Mouse (Mus musculus) liver, embryonic 13.5 days (tissue): ENCODE data around the gene Egf. TPM values are rescaled to one million over a fixed set of nuclear protein-coding genes. Genes with fewer than 3 reads are reported as not detected.
A peak's percentile ranks its signal among the peaks of the same experiment; 100 is the strongest.

Source experiments
- ATAC-seq: fragments of 200-750 bp; cut with Nextera tagmentation; 2 replicates; pipeline ENCODE4 v1.8.0; 2017; ENCODE audit warnings: low read depth, mild to moderate bottlenecking, moderate number of reproducible peaks, moderate library complexity
- DNase-seq: peaks from one replicate; pipeline ENCODE4 v3.0.0; 2022
- H3K27ac ChIP-seq: fragments of 300-500 bp; sonication (generic); 2 replicates; pipeline ENCODE4 v1.5.1; 2015; ENCODE audit warnings: moderate library complexity, mild to moderate bottlenecking, inconsistent platforms
- H3K27me3 ChIP-seq: fragments of 300-500 bp; sonication (generic); 2 replicates; pipeline ENCODE4 v1.6.1; 2015; ENCODE audit warnings: mild to moderate bottlenecking, inconsistent platforms
- H3K36me3 ChIP-seq: fragments of 300-500 bp; sonication (generic); 2 replicates; pipeline ENCODE4 v1.6.1; 2015; ENCODE audit warnings: mild to moderate bottlenecking, inconsistent platforms
- H3K4me1 ChIP-seq: fragments of 300-500 bp; sonication (generic); replicated peaks from 2 replicates; pipeline ENCODE4 v1.6.1; 2015; ENCODE audit warnings: inconsistent platforms
- H3K4me2 ChIP-seq: fragments of 300-500 bp; sonication (generic); 2 replicates; pipeline ENCODE4 v1.6.1; 2015; ENCODE audit warnings: inconsistent platforms, mild to moderate bottlenecking, moderate library complexity
- H3K4me3 ChIP-seq: fragments of 300-500 bp; sonication (generic); replicated peaks from 2 replicates; pipeline ENCODE4 v1.5.1; 2015; ENCODE audit warnings: mild to moderate bottlenecking, inconsistent platforms
- H3K9ac ChIP-seq: fragments of 300-500 bp; sonication (generic); 2 replicates; pipeline ENCODE4 v1.6.1; 2015; ENCODE audit warnings: mild to moderate bottlenecking, inconsistent platforms
- H3K9me3 ChIP-seq: fragments of 300-500 bp; sonication (generic); replicated peaks from 2 replicates; pipeline ENCODE4 v1.6.1; 2016; ENCODE audit warnings: inconsistent platforms
- WGBS: fragments of 180-500 bp; shearing (Covaris S2); methylation state at CpG from one replicate; pipeline ENCODE4 v1.1.7; 2015; ENCODE audit not compliant: insufficient replicate concordance; 5-methylcytosine and 5-hydroxymethylcytosine counted together
- polyA plus RNA-seq: library from polyadenylated mRNA; unstranded; fragments of >200 nt; fragmentation: Nextera tagmentation; extraction: Ambion mirVana; gene quantifications from 2 replicates; pipeline ENCODE4 v1.2.1, GENCODE M21; 2015

The Egf gene
- polyA plus RNA-seq = 0.45 and 0.53 TPM in 2 replicates

DNA sequence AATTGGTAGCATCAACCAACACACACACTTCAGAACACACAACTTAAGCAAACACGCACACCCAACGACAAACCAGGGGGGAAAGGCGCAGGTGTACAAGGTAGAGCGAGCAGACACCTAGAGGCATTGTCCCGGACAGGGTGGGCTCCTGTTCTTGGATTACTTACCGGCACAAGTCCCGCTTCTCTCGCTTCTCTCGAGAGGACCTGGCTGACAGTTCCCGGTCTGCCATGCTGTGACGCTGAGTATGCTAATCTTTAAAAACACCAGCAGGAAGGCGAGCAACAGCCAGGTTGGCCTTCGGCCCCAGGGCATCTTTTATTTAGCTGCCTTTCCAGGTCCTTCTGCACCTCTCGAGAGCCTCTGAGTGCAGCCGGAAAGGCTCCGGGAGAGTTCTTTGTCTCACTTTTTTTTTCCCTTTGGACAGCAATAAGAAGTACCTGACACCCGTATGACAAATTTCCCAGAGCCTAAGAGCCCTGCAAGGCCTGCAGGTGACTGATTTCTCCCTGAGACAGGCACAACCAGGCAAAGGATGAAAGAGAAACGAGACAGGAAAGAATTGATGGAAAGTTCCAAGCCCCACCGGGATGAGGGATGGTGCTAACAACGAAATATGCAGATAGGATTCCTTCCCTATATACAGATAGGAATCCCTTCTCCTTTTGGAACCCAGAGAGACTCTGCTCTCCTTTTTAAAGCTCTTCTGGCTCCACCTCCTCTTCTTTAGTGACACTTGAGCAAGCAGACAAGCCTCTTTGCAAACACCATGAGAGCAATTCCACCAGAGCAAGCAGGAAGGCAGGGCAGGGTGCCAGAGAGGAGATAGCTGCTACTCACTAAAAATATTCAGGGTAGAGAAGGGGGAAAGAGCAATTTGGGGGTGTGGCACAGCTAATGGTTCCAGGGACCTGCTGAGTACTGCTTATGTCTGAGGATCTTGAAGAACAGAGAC lies at the start of gene Egf:
TSS of gene Egf (minus strand) at position 667 of the 955 bp plus-strand sequence.
- no peak for ATAC-seq
- Histone ChIP-seq H3K9ac (no peak within 1 kb of the TSS), H3K4me3 (peak within 1 kb of the TSS; percentile 21), H3K4me2 (peak within 1 kb of the TSS; percentile 42), H3K4me1 (no peaks in the 10 kb centered on the region), H3K27me3 (peaks cover 10% of the 10 kb centered on the region; the same call in 1 of the 2 replicates), H3K9me3 (no peaks in the 10 kb centered on the region; the same call in 1 of the 2 replicates), H3K27ac (no peak within 1 kb of the TSS), H3K36me3 (no peaks in the 10 kb centered on the region)
- WGBS = 15% methylated on average over 20 of the region's 20 CpGs
- DNase-seq = no peak

DNA sequence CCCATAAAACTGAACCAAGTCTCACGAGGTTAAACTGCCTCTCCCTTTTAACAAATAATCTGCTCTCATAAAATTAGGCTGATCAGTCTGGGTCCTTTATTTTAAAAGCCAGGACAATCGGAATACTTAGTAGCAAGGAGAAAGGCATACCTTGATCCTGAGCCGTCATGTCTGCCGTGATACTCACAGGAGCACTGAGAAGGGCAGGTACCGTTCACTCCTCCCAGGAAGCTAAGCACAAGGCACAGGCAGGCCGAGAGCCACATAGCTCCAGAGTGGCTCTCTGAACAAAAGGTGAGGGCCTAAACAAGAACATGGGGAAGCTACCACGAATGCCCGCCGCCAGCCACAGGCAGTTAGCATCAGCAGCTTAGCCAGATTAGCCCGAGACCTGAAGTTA lies 48.6 kb upstream of the Egf start, which contains the start of gene Lrit3:
TSS of gene Lrit3 (minus strand) at position 266 of the 400 bp plus-strand sequence.
- DNase-seq (no peak), ATAC-seq (no peak)
- Histone ChIP-seq H3K27me3 (no peaks in the 10 kb centered on the region), H3K4me2 (no peak within 1 kb of the TSS), H3K9ac (no peak within 1 kb of the TSS), H3K27ac (no peak within 1 kb of the TSS), H3K36me3 (no peaks in the 10 kb centered on the region), H3K4me1 (no peaks in the 10 kb centered on the region), H3K4me3 (no peak within 1 kb of the TSS), H3K9me3 (no peaks in the 10 kb centered on the region)
- 61% methylated on average over 10 of the region's 10 CpGs for WGBS

DNA sequence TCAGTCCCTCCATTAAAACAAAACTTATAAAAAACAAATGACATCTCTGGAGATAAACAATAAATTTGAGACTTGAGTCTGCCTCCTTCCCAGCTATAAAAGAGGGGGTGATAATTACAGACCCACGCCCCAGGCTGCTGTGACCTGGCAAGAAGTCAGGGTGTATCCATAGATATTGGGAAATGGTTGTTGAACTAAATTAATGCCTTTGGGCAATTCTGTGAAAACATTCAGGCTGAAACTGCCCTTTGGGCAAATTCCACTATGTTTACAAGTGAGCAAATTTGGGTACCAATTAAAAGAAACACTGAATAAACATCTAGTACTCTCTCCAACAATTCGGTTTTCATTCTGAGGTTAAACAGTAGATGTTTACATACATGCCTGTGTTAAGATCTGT lies 43.9 kb upstream of the Egf start:
- no peak overlapping the region for H3K27ac ChIP-seq
- WGBS = 57% methylated on average over 2 of the region's 2 CpGs
- no peak for ATAC-seq
- no peak overlapping the region for H3K4me3 ChIP-seq
- H3K4me2 ChIP-seq = no peak overlapping the region
- H3K4me1 ChIP-seq = no peaks in the 10 kb centered on the region
- no peak for DNase-seq
- no peak overlapping the region for H3K9ac ChIP-seq
- H3K36me3 ChIP-seq = no peaks in the 10 kb centered on the region
- no peaks in the 10 kb centered on the region for H3K27me3 ChIP-seq
- H3K9me3 ChIP-seq = no peaks in the 10 kb centered on the region

DNA sequence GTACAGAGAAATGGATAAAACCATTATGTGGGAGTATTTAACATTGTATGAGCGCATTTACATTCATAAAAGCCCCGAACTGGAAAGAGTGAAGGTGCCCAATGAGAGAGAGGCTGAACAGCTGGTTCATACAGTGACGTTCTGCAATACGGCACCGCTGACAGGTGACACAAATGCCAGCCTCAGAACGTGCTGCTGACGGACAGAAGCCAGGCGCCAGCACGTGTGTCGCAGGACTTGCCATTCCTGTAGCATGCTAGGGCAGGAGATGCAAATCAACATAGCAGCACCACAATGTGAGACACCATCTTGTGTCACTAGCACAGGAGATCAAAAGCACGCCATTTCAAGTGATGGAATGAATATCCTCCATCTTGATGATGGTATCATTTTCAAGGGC lies 43.4 kb upstream of the Egf start:
- WGBS = 69% methylated on average over 11 of the region's 11 CpGs
- Histone ChIP-seq H3K4me2 (no peak overlapping the region), H3K9ac (no peak overlapping the region), H3K36me3 (no peaks in the 10 kb centered on the region), H3K9me3 (no peaks in the 10 kb centered on the region), H3K27me3 (no peaks in the 10 kb centered on the region), H3K4me1 (no peaks in the 10 kb centered on the region), H3K27ac (no peak overlapping the region), H3K4me3 (no peak overlapping the region)
- DNase-seq (no peak), ATAC-seq (no peak)

DNA sequence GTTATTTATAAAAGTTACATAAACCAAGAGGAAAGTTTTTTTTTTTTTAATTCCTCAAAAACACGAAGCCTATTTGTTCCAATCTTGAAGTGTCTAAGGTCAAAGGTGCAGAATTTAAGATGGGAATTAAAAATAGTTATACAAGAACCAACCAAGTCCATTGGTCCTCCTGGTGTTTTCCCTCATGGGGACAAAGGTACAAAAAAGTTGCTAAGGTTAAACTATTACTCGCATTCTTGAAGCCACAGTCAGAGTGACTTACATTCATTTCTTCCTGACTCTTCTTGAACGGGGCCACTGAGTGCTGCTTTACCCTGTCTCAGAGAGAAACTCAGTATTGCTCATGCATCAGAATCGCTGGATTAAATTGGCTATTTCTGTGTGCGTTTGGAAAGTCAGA lies 42.2 kb upstream of the Egf start:
- no peak overlapping the region for H3K4me2 ChIP-seq
- no peak overlapping the region for H3K27ac ChIP-seq
- no peaks in the 10 kb centered on the region for H3K9me3 ChIP-seq
- DNase-seq (no peak), ATAC-seq (no peak)
- H3K36me3 ChIP-seq = no peaks in the 10 kb centered on the region
- no peaks in the 10 kb centered on the region for H3K27me3 ChIP-seq
- H3K4me1 ChIP-seq = no peaks in the 10 kb centered on the region
- H3K4me3 ChIP-seq = no peak overlapping the region
- H3K9ac ChIP-seq = no peak overlapping the region
- 57% methylated on average over 5 of the region's 5 CpGs for WGBS

DNA sequence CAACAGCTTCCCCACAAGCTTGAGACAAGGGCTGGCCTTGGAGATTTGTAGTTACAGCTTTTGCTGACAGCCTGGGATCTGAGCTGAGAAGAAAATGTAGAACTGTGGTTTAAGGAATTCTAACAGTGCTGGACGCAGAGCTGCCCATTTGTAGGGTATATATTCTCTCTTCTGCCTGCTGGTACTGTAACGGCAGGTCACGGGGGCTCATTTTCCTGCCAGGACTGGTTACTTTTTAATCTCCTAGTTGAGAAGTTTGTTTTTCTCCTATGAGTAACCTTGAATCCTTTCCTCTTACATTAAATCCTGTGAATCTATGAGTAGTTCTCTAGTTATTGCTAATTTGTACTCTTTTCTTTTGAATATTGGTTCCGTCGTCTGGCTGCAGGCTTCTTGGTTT lies 38.7 kb upstream of the Egf start:
- Histone ChIP-seq H3K4me3 (no peak overlapping the region), H3K9me3 (no peaks in the 10 kb centered on the region), H3K27me3 (no peaks in the 10 kb centered on the region), H3K4me2 (no peak overlapping the region), H3K4me1 (no peaks in the 10 kb centered on the region), H3K27ac (no peak overlapping the region), H3K9ac (no peak overlapping the region), H3K36me3 (no peaks in the 10 kb centered on the region)
- no peak for DNase-seq
- 78% methylated on average over 5 of the region's 5 CpGs for WGBS
- ATAC-seq = no peak

DNA sequence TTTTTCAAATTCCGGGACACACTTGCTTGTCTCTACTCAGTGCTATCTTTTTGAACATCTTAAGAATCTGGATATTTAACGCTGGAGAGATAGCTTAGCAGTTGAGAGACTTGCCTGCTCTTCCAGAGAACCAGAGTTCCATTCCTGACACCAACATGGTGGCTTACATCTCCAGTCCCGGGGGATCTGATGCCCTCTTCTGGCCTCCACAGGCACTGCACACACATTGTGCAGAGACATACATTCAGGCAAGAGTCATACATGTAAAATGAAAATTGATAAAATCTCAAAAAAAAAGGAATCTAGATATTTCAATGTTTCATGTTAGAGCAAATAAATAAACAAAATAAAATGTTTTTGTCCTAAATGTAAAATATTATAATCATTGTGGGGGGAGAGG lies 27.6 kb upstream of the Egf start:
- no peaks in the 10 kb centered on the region for H3K9me3 ChIP-seq
- no peaks in the 10 kb centered on the region for H3K27me3 ChIP-seq
- ATAC-seq (no peak), DNase-seq (no peak)
- no peaks in the 10 kb centered on the region for H3K4me1 ChIP-seq
- WGBS = 68% methylated on average over 3 of the region's 3 CpGs
- H3K4me2 ChIP-seq = no peak overlapping the region
- no peak overlapping the region for H3K9ac ChIP-seq
- H3K27ac ChIP-seq = no peak overlapping the region
- H3K4me3 ChIP-seq = no peak overlapping the region
- H3K36me3 ChIP-seq = no peaks in the 10 kb centered on the region

DNA sequence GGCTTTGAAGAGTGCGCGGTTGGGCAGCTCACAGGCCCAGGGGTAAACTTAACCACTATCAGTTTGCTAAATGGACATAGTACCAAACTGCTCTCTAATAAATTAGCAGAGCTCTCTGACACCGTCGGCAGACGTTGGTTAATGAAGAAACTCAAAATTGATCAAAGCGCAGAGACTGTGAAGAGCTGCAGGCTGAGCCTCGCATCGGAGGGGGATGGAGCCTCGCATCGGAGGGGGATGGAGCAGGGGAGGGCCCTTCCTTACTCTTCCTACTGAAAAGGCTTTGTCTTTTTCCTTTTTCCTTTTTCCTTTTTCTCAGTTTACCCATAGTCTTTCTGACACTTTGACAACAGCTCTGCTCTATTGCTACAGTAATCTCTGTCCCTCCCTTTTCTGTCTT lies 26.3 kb upstream of the Egf start:
- Histone ChIP-seq H3K27me3 (no peaks in the 10 kb centered on the region), H3K36me3 (no peaks in the 10 kb centered on the region), H3K4me1 (no peaks in the 10 kb centered on the region), H3K4me2 (no peak overlapping the region), H3K4me3 (no peak overlapping the region), H3K9me3 (no peaks in the 10 kb centered on the region), H3K9ac (no peak overlapping the region), H3K27ac (no peak overlapping the region)
- DNase-seq = no peak
- no peak for ATAC-seq
- WGBS = 61% methylated on average over 10 of the region's 10 CpGs

DNA sequence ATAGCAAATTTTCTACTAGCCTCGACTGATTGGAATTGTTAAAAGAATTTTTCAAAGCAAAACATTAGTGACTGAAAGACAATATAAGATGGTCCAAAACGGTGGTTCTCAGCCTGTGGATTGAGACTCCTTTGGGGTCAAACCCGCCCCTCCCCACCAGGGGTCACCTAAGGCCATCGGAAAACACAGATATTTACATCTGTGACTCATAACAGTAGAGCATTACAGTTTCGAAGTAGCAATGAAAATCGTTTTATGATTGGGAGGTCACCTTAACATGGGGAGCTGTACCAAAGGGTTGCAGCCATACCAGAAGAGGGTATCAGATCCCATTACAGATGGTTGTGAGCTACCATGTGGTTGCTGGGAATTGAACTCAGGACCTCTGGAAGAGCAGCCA lies 16.1 kb upstream of the Egf start:
- Histone ChIP-seq H3K9ac (no peak overlapping the region), H3K27me3 (no peaks in the 10 kb centered on the region), H3K36me3 (no peaks in the 10 kb centered on the region), H3K27ac (no peak overlapping the region), H3K4me1 (no peaks in the 10 kb centered on the region), H3K9me3 (no peaks in the 10 kb centered on the region), H3K4me3 (no peak overlapping the region), H3K4me2 (no peak overlapping the region)
- DNase-seq (no peak), ATAC-seq (no peak)
- WGBS = 55% methylated on average over 6 of the region's 6 CpGs

DNA sequence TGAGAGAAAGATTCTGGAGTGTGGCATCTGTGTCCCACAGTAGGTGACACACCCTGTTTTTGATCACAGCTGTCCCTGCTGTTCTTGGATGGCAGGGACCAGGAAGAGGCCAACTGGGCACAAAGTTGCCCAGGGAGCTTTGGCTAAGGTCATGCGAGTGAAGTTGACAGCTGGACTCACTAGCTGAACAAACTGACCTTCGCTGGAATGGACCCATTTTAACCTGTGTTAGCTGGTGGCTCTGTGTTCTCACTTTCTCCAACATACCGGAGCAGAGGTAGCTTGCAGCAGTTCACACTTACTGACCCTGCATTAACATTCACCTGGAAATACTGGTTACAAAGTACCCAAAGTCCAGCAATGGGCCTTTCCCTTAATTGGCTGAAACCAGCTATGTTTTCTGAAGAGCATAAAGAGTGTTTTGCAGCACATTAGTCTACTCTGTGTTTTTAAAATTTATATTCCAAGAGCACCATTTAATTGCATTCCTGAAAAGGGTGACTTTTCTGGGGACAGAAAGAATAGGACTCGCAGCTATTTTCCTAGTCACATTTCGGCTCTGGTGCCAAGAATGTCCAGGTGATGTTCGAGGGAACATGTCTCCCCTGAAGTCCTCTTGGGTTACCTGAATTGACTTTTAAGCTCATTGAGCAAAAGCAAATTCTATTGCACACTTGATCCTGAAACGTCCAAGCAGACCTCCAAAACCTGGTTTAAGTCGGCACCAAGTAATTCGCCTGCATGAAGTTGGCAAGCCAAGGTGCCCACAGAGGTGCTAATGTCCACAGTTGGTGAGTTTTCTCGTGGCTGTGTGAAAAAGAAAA lies 12.1 kb upstream of the Egf start:
- H3K27me3 ChIP-seq = no peaks in the 10 kb centered on the region
- DNase-seq = no peak

DNA sequence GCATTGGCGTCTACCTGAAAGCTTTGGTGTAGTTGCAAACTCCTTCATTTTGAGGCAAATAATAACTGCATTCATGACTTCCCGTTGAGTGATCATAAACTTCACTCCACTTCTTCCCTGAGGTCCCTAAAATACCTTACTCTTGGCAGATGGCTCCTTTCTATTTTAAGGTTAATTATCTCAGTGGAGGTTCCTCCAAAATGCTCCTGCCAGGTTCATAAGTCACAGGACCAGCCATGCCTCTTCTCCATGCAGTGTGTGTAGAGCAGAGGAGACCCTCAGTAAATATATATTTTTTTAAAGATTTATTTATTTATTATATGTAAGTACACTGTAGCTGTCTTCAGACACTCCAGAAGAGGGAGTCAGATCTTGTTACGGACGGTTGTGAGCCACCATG lies 11.0 kb upstream of the Egf start:
- H3K27ac ChIP-seq = no peak overlapping the region
- no peaks in the 10 kb centered on the region for H3K9me3 ChIP-seq
- ATAC-seq (no peak), DNase-seq (no peak)
- H3K27me3 ChIP-seq = no peaks in the 10 kb centered on the region
- 69% methylated on average over 4 of the region's 4 CpGs for WGBS
- no peak overlapping the region for H3K9ac ChIP-seq
- no peaks in the 10 kb centered on the region for H3K4me1 ChIP-seq
- no peaks in the 10 kb centered on the region for H3K36me3 ChIP-seq
- no peak overlapping the region for H3K4me3 ChIP-seq
- no peak overlapping the region for H3K4me2 ChIP-seq

More for the DNA sequence above, 12.1 kb upstream of the Egf start:
- Histone ChIP-seq H3K9me3 (no peaks in the 10 kb centered on the region), H3K4me2 (no peak overlapping the region), H3K36me3 (no peaks in the 10 kb centered on the region), H3K9ac (no peak overlapping the region), H3K27ac (no peak overlapping the region), H3K4me3 (no peak overlapping the region), H3K4me1 (no peaks in the 10 kb centered on the region)
- no peak for ATAC-seq
- 64% methylated on average over 10 of the region's 10 CpGs for WGBS
